Mouse (Mus musculus) G1E (cell line): ENCODE measurements around the gene Fhl1.

Source experiments
- CTCF ChIP-seq: IDR thresholded peaks from 2 replicates; pipeline ENCODE4 v1.5.1; 2012; ENCODE audit warnings: low read depth, low read length, inconsistent platforms, mixed read lengths
- GATA1 ChIP-seq: IDR thresholded peaks from 2 replicates; pipeline ENCODE4 v1.6.1; 2012; ENCODE audit warnings: borderline replicate concordance, low read length, inconsistent platforms, mixed read lengths
- GATA2 ChIP-seq: IDR thresholded peaks from 2 replicates; pipeline ENCODE4 v1.6.1; 2012; ENCODE audit warnings: low read depth, low read length, inconsistent platforms, borderline replicate concordance
- TAL1 ChIP-seq: conservative IDR thresholded peaks from 2 replicates; pipeline ENCODE4 v1.6.1; 2012; ENCODE audit warnings: low read depth, low read length, inconsistent platforms, mixed read lengths

GRCm38 (mm10) chrX:56683521-56683920 is 48.1 kb upstream of the Fhl1 start:
- no peak for TF ChIP-seq TAL1
- no peak for TF ChIP-seq CTCF
- TF ChIP-seq GATA2 = no peak
- TF ChIP-seq GATA1 = no peak
